Mouse (Mus musculus) liver, embryonic 16.5 days (tissue): ENCODE measurements around the gene Btbd18. TPM values are rescaled to one million over a fixed set of nuclear protein-coding genes. Genes with fewer than 3 reads are reported as not detected.
A peak's percentile ranks its signal among the peaks of the same experiment; 100 is the strongest.
"Not testable (repeated sequence)": the region's sequence is repeated elsewhere in the genome, so short reads cannot be mapped to it uniquely, and the experiment has no call there.

Experiments
- ATAC-seq: fragments of 200-750 bp; cut with Nextera tagmentation; 2 replicates; pipeline ENCODE4 v1.8.0; 2017; ENCODE audit warnings: low read depth, mild to moderate bottlenecking, moderate number of reproducible peaks, moderate library complexity
- H3K27ac ChIP-seq: fragments of 300-500 bp; sonication (generic); 2 replicates; pipeline ENCODE4 v1.5.1; 2014; ENCODE audit warnings: mild to moderate bottlenecking, low read length
- H3K27me3 ChIP-seq: fragments of 300-500 bp; sonication (generic); 2 replicates; pipeline ENCODE4 v1.6.1; 2014; ENCODE audit warnings: low read depth, low read length, mixed read lengths; ENCODE audit not compliant: control insufficient read depth, insufficient read depth
- H3K36me3 ChIP-seq: fragments of 300-500 bp; sonication (generic); 2 replicates; pipeline ENCODE4 v1.6.1; 2014; ENCODE audit warnings: mild to moderate bottlenecking; ENCODE audit not compliant: control insufficient read depth, insufficient read depth
- H3K4me1 ChIP-seq: fragments of 300-500 bp; sonication (generic); 2 replicates; pipeline ENCODE4 v1.6.1; 2014; ENCODE audit warnings: low read depth, low read length, mixed read lengths; ENCODE audit not compliant: control insufficient read depth
- H3K4me2 ChIP-seq: fragments of 300-500 bp; sonication (generic); 2 replicates; pipeline ENCODE4 v1.6.1; 2014; ENCODE audit warnings: low read depth, low read length, mixed read lengths
- H3K4me3 ChIP-seq: fragments of 300-500 bp; sonication (generic); 2 replicates; pipeline ENCODE4 v1.5.1; 2014; ENCODE audit warnings: low read depth, mild to moderate bottlenecking, low read length
- H3K9ac ChIP-seq: fragments of 300-500 bp; sonication (generic); 2 replicates; pipeline ENCODE4 v1.6.1; 2014; ENCODE audit warnings: low read depth, low read length
- H3K9me3 ChIP-seq: fragments of 300-500 bp; sonication (generic); replicated peaks from 2 replicates; pipeline ENCODE4 v1.6.1; 2016; ENCODE audit warnings: low read length; ENCODE audit not compliant: control insufficient read depth
- WGBS: fragments of 180-500 bp; shearing (Covaris S2); extraction: QIAGEN DNeasy Blood & Tissue Kit; methylation state at CpG from one replicate; pipeline ENCODE4 v1.1.7; 2014; ENCODE audit not compliant: insufficient replicate concordance; 5-methylcytosine and 5-hydroxymethylcytosine counted together
- polyA plus RNA-seq: library from polyadenylated mRNA; unstranded; fragments of >200 nt; fragmentation: Nextera tagmentation; extraction: Ambion mirVana; gene quantifications from 2 replicates; pipeline ENCODE4 v1.2.1, GENCODE M21; 2015

Btbd18 gene
- polyA plus RNA-seq, 1 experiment from 2014 or later = 0.04 TPM

DNA sequence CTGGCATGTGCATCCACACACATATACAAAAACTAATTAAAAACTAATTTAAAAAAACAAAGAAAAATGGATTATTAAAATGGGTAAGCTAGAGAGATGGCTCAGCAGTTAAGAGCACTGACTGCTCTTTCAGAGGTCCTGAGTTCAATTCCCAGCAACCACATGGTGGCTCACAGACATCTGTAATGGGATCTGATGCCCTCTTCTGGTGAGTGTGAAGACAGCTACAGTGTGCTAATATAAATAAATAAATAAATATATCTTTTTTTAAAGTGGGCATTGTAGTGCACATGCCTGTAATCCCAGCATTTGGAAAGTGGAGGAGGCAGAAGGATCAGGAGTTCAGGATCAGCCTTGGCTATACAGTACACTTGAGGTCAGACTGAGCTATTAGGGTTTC lies 5.5 kb upstream of the Btbd18 start:
- H3K4me2 ChIP-seq = no peak overlapping the region
- H3K27me3 ChIP-seq = no peaks in the 10 kb centered on the region
- no peaks in the 10 kb centered on the region for H3K9me3 ChIP-seq
- no peaks in the 10 kb centered on the region; the same call in 1 of the 2 replicates for H3K4me1 ChIP-seq
- no peak overlapping the region for H3K4me3 ChIP-seq
- ATAC-seq = no peak
- H3K27ac ChIP-seq = no peak overlapping the region
- H3K9ac ChIP-seq = no peak overlapping the region
- H3K36me3 ChIP-seq = no peaks in the 10 kb centered on the region

DNA sequence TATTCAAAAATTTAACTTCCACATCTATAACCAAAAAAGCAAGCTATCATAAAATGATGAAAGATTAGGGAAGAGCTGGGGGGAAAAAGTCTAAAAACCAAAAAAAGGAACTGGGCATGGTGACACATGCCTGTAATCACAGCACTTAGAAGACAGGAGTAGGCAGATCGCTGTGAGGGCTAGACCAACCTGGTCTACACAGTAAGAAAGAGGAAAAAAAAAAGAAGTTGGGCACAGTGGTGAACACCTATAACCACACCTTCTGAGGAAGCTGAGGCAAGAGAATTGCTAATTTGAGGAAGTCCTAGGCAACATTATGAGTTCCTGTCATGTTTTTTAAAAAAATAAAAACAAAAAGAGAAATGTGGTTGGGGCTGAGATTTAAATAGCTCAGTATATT lies 3.0 kb upstream of the Btbd18 start:
- H3K36me3 ChIP-seq = no peaks in the 10 kb centered on the region
- H3K27ac ChIP-seq = no peak overlapping the region
- no peaks in the 10 kb centered on the region for H3K9me3 ChIP-seq
- no peaks in the 10 kb centered on the region for H3K4me1 ChIP-seq
- no peak overlapping the region for H3K4me2 ChIP-seq
- 5% methylated on average over 1 of the region's 1 CpGs for WGBS
- no peak overlapping the region for H3K4me3 ChIP-seq
- no peak for ATAC-seq
- H3K9ac ChIP-seq = no peak overlapping the region
- no peaks in the 10 kb centered on the region for H3K27me3 ChIP-seq

DNA sequence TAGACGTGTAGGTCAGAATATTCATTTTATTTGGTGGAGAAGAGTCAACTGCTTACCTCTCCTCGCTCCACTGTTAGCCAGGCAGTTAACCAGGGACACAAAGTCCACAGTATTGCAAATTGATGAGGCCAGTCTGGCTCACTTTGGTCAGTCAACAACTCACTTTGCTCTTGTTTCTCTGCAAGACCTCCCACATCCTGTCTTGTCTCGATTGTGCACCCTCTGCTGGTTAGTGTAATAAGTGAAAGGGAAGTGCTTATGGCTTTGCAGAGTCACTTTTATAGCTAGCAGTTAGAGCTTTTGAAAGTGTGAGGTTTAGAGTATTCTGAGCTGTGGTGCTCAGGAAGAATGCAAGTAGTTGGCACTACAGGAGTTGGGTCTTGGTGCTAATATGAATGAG lies 1.4 kb downstream of the Btbd18 start:
- 39% methylated on average over 3 of the region's 3 CpGs for WGBS

DNA sequence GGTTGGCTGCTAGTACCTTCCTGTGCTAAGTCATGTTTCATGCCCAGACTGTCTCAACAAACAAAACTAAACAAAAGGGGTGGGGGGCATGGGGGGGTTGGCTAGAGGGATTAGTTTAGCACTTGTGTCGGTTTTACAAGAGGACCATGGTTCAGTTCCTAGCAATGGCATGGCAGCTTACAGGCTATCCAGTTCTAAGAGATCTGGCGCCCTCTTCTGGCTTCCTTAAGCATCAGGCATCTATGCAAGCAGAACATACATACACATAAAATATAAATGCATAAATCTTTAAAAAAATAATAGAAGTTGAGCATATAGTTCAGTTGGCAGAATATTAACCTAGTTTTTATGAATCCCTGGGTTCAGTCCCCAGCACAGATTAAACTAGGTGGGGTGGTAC lies 4.0 kb downstream of the Btbd18 start:
- Histone ChIP-seq H3K27ac (no peak overlapping the region), H3K4me2 (no peak overlapping the region), H3K27me3 (no peaks in the 10 kb centered on the region), H3K9ac (no peak overlapping the region), H3K36me3 (no peaks in the 10 kb centered on the region), H3K9me3 (no peaks in the 10 kb centered on the region), H3K4me1 (no peaks in the 10 kb centered on the region), H3K4me3 (no peak overlapping the region)
- no peak for ATAC-seq
- WGBS = 25% methylated on average over 2 of the region's 2 CpGs

More for the DNA sequence above, 1.4 kb downstream of the Btbd18 start:
- Histone ChIP-seq H3K36me3 (no peaks in the 10 kb centered on the region), H3K9me3 (no peaks in the 10 kb centered on the region), H3K4me1 (no peaks in the 10 kb centered on the region), H3K9ac (no peak overlapping the region), H3K4me2 (no peak overlapping the region), H3K27ac (no peak overlapping the region), H3K27me3 (no peaks in the 10 kb centered on the region), H3K4me3 (no peak overlapping the region)
- peak; percentile 84 for ATAC-seq

DNA sequence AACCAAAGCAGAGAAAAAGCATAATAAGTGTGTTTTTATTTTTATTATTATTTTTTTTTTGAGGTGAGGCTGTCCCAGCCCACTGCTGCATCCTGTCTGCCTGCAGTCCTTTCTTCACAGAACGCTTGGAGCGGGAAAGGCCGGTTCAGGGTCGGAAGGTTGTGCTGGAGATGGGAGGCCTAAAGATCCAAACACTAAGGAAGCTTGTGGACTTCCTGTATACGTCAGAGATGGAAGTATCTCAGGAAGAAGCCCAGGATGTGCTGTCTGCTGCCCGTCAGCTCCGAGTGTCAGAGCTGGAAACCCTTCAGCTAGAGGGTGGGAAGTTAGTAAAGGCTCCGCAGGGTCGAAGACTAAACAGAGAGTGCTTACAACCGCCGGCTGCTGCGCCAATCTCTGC lies 7.2 kb downstream of the Btbd18 start:
- Histone ChIP-seq H3K4me3 (no peak overlapping the region), H3K4me2 (no peak overlapping the region), H3K9ac (no peak overlapping the region), H3K9me3 (no peaks in the 10 kb centered on the region), H3K27ac (no peak overlapping the region), H3K27me3 (no peaks in the 10 kb centered on the region), H3K4me1 (peaks cover 8% of the 10 kb centered on the region), H3K36me3 (no peaks in the 10 kb centered on the region)
- 43% methylated on average over 12 of the region's 12 CpGs for WGBS
- ATAC-seq = no peak

DNA sequence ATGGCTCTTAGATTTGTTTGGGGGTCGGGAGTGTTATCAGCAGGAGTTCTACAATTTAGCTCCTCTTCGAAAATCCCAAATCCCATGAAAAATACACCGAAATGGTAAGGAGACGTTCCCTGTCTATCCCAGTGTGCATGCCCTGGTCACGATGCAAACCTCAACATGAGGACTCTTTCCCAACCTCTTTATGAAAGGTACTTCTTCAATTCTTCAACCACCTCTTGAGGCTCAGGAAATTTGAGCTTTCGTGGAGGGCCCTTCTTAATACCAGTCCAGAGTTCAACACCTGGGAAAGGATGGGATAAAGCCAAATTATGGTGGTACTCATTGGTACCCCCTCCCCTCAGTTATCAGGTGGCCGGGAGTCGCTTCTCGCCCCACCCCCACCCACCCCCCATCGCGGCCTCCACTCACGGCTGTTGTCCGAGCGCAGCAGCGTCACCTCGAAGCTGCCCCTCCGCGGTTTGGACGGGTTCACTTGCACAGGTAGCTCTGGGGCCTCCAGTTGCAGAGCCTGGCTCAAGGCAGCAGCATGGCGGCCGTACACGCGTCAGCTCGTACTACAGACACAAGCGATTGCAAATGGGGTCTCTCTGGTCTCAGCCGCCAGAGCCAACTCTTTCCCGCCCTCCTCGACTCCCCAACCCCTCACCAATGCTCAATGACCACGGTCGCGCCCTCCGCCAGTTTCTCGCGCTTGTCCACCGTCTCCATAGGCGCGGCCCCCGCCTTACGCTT lies 11.1 kb downstream of the Btbd18 start:
- H3K9me3 ChIP-seq = no peaks in the 10 kb centered on the region
- peaks cover 8% of the 10 kb centered on the region for H3K4me1 ChIP-seq
- peak overlapping the region; percentile 91 for H3K9ac ChIP-seq
- H3K27me3 ChIP-seq = no peaks in the 10 kb centered on the region
- H3K27ac ChIP-seq = peak overlapping the region; percentile 81
- H3K4me3 ChIP-seq = peak overlapping the region; percentile 97
- peak overlapping the region; percentile 93 for H3K4me2 ChIP-seq
- 2% methylated on average over 39 of the region's 39 CpGs for WGBS
- ATAC-seq = peak; percentile 56
- peaks cover 19% of the 10 kb centered on the region for H3K36me3 ChIP-seq

DNA sequence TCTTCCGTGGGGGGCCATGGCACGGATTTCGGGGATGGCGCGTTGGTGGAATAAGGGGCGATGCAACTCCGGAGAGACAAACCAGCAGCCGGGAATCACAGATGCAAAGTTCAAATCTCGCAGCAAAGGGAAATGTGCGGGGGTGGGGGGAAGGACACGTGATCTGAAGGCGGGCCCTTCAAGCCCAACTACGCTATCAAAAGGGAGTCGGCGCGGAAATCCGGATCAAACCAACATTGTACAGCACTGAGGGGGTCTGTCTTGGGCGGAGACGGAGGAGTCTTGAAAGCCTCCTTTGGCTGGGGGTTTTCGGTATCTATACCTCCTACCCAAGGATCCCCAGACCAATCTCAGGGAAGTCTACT lies 11.7 kb downstream of the Btbd18 start, which contains the start of gene Selenoh:
Selenoh (minus strand) TSS at position 202 of the 365 bp plus-strand sequence.
- Histone ChIP-seq H3K4me3 (peak within 1 kb of the TSS; percentile 97), H3K9me3 (no peaks in the 10 kb centered on the region), H3K4me1 (peaks cover 8% of the 10 kb centered on the region), H3K36me3 (peaks cover 25% of the 10 kb centered on the region), H3K9ac (peak within 1 kb of the TSS; percentile 91), H3K27me3 (no peaks in the 10 kb centered on the region), H3K27ac (peak within 1 kb of the TSS; percentile 81), H3K4me2 (peak within 1 kb of the TSS; percentile 93)
- peak; percentile 93 for ATAC-seq
- under 1% methylated on average over 20 of the region's 20 CpGs for WGBS

DNA sequence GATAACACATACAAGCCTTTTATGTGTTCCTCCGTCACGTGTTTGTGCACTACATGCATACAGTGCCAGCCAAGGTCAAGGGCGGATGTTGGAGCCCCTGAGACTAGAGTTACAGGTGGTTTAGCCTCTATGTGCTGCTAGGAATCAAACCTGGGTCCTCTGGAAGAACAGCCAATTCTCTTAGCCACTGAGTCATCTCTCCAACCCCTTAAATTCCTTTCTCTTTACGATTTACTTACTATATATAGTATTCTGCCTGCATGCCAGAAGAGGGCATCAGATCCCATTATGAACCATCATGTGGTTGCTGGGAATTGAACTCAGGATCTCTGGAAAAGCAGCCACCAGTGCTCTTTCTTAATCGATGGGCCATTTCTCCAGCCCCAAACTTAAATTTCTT lies 12.7 kb downstream of the Btbd18 start:
- not testable (repeated sequence) for H3K27me3 ChIP-seq, H3K4me3 ChIP-seq, H3K27ac ChIP-seq, H3K4me2 ChIP-seq, H3K9me3 ChIP-seq, ATAC-seq, H3K9ac ChIP-seq
- WGBS = 52% methylated on average over 4 of the region's 5 CpGs
- Histone ChIP-seq H3K36me3 (peaks cover 28% of the 10 kb centered on the region), H3K4me1 (peaks cover 15% of the 10 kb centered on the region)

DNA sequence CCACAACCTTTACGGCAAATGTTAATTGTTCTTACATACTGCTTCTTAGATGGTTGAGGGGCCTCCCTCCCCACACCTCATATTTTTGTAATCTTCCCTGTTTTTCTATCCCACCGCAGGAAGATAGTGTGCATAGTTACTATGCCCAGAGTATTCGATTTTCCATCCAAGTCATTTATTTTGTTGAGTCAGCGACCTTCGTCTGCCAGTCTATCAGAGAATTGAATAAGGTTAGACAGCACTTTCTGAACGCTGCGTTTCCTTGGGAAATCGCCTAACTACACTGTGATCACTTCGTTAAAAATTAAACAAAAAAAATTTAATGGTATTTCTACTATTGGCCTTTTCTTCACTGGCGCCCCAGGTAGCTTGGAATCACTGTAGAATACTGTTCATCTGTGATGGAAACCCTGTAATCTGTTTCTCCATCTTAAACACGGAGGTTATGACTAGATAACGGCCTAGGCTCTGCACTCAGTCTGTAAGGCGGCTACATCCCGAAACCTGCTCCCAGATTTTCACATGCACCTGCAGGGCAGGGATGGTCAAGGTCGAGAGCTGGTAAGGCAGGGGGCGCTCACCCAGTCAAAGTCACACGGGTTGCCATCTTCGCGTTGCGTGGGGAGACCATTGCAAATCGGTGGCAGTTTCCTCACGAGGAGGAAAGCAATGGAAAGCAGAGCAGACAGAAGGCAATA lies 18.5 kb downstream of the Btbd18 start:
- peaks cover 36% of the 10 kb centered on the region for H3K4me1 ChIP-seq
- no peaks in the 10 kb centered on the region for H3K27me3 ChIP-seq
- peak overlapping the region; percentile 75 for H3K4me2 ChIP-seq
- no peaks in the 10 kb centered on the region for H3K9me3 ChIP-seq
- peaks cover 31% of the 10 kb centered on the region for H3K36me3 ChIP-seq
- peak; percentile 13 for ATAC-seq
- H3K9ac ChIP-seq = peak overlapping the region; percentile 63
- peak overlapping the region; percentile 48 for H3K27ac ChIP-seq
- WGBS = 7% methylated on average over 22 of the region's 22 CpGs
- peak overlapping the region; percentile 76 for H3K4me3 ChIP-seq
